Mouse (Mus musculus) myocyte (in vitro differentiated cells): Measurements from ENCODE around the gene Timm23.

ENCODE experiments used
- CEBPB ChIP-seq: IDR thresholded peaks from 2 replicates; pipeline ENCODE4 v1.6.1; 2011; ENCODE audit warnings: mild to moderate bottlenecking, moderate library complexity; ENCODE audit not compliant: poor library complexity, insufficient read depth, severe bottlenecking
- E2F4 ChIP-seq: IDR thresholded peaks from one replicate; pipeline ENCODE4 v1.6.1; 2011; ENCODE audit warnings: mild to moderate bottlenecking, control low read depth, moderate library complexity; ENCODE audit not compliant: insufficient read depth
- MAX ChIP-seq: IDR thresholded peaks from one replicate; pipeline ENCODE4 v1.6.1; 2011; ENCODE audit warnings: low read depth, mild to moderate bottlenecking, control low read depth
- MYOD1 ChIP-seq, 3 experiments: IDR thresholded peaks; one replicate each; pipeline ENCODE4 v1.6.1; 2011; ENCODE audit warnings: control low read depth in 2 of 3, low read depth in 2 of 3, mild to moderate bottlenecking in 2 of 3, moderate library complexity in 1 of 3; ENCODE audit not compliant: insufficient read length in 2 of 3, control insufficient read depth in 1 of 3
- MYOG ChIP-seq, 3 experiments: IDR thresholded peaks; one replicate each; pipeline ENCODE4 v1.6.1; 2011; ENCODE audit warnings: control low read depth in 2 of 3, low read depth in 2 of 3, mild to moderate bottlenecking in 2 of 3; ENCODE audit not compliant: insufficient read length in 2 of 3, control insufficient read depth in 1 of 3, insufficient read depth in 1 of 3
- POLR2A ChIP-seq: IDR thresholded peaks from one replicate; pipeline ENCODE4 v1.6.1; 2011; ENCODE audit warnings: low read depth, mild to moderate bottlenecking, control low read depth, moderate library complexity; ENCODE audit not compliant: insufficient read length
- POLR2AphosphoS2 ChIP-seq: IDR thresholded peaks from one replicate; pipeline ENCODE4 v1.6.1; 2011; ENCODE audit warnings: low read depth, control low read depth; ENCODE audit not compliant: insufficient read length
- REST ChIP-seq: IDR thresholded peaks from one replicate; pipeline ENCODE4 v1.6.1; 2011; ENCODE audit warnings: mild to moderate bottlenecking, control low read depth, moderate library complexity; ENCODE audit not compliant: insufficient read depth, insufficient read length
- SRF ChIP-seq: IDR thresholded peaks from one replicate; pipeline ENCODE4 v1.6.1; 2011; ENCODE audit warnings: low read depth; ENCODE audit not compliant: control insufficient read depth, insufficient read length
- TCF12 ChIP-seq: IDR thresholded peaks from one replicate; pipeline ENCODE4 v1.6.1; 2011; ENCODE audit warnings: mild to moderate bottlenecking, control low read depth; ENCODE audit not compliant: poor library complexity, insufficient read depth, severe bottlenecking
- TCF3 ChIP-seq: IDR thresholded peaks from one replicate; pipeline ENCODE4 v1.6.1; 2011; ENCODE audit warnings: low read depth, control low read depth; ENCODE audit not compliant: insufficient read length
- USF1 ChIP-seq: IDR thresholded peaks from one replicate; pipeline ENCODE4 v1.6.1; 2011; ENCODE audit warnings: low read depth, mild to moderate bottlenecking, control low read depth, moderate library complexity

GRCm38 (mm10) chr14:32131836-32132235 is 69.9 kb downstream of the Timm23 start:
- TF ChIP-seq TCF3 (no peak), TCF12 (no peak), POLR2AphosphoS2 (no peak), MYOG (IDR thresholded peaks at IDR 0.05; ENCODE audit: control insufficient read depth in 1 of 3, insufficient read depth in 1 of 3, insufficient read length in 2 of 3, low read depth in 2 of 3) (no peak), POLR2A (no peak), E2F4 (no peak), REST (no peak), USF1 (no peak), SRF (no peak), MAX (no peak), CEBPB (no peak), MYOD1 (IDR thresholded peaks at IDR 0.05; ENCODE audit: control insufficient read depth in 1 of 3, insufficient read length in 2 of 3, low read depth in 2 of 3) (no peak)
